Mouse (Mus musculus) thymus, postnatal 14 days (tissue): ENCODE data around the gene Vsig2.

ENCODE experiments used
- DNase-seq: peaks from one replicate; pipeline ENCODE4 v3.0.0; 2021

Vsig2 gene

GRCm38 (mm10) chr9:37567892-37568604 lies 29.0 kb downstream of the Vsig2 start:
- no peak for DNase-seq

GRCm38 (mm10) chr9:37568605-37569214 lies 29.7 kb downstream of the Vsig2 start:
- DNase-seq: no peak

GRCm38 (mm10) chr9:37569231-37569835 lies 30.3 kb downstream of the Vsig2 start:
- DNase-seq: no peak

GRCm38 (mm10) chr9:37572204-37572876 lies 33.3 kb downstream of the Vsig2 start:
- no peak for DNase-seq

- DNase-seq: peak; percentile 24
Observed at GRCm38 (mm10) chr9:37576436-37576930, 37.4 kb downstream of the Vsig2 start.

- DNase-seq: no peak
Observed at GRCm38 (mm10) chr9:37583594-37583993, 44.5 kb downstream of the Vsig2 start.

- no peak for DNase-seq
Observed at GRCm38 (mm10) chr9:37586718-37587117, 47.7 kb downstream of the Vsig2 start.

- no peak for DNase-seq
Observed at GRCm38 (mm10) chr9:37590381-37590780, 51.3 kb downstream of the Vsig2 start.

- DNase-seq: no peak
Observed at GRCm38 (mm10) chr9:37592025-37592424, 53.0 kb downstream of the Vsig2 start.

- no peak for DNase-seq
Observed at GRCm38 (mm10) chr9:37592633-37593032, 53.6 kb downstream of the Vsig2 start.

- DNase-seq: no peak
Observed at GRCm38 (mm10) chr9:37593690-37594089, 54.6 kb downstream of the Vsig2 start.
